Mouse (Mus musculus) macrophage (primary cell): ENCODE data around the gene Arid3b. TPM values are rescaled to one million over a fixed set of nuclear protein-coding genes. Genes with fewer than 3 reads are reported as not detected.
"Not testable (repeated sequence)": the region's sequence is repeated elsewhere in the genome, so short reads cannot be mapped to it uniquely, and the experiment has no call there.

Source experiments
- H3K27ac ChIP-seq: fragments of 350-480 bp; formaldehyde crosslinking; 2 replicates; pipeline ENCODE4 v1.9.0; 2021
- H3K36me3 ChIP-seq: fragments of 350-480 bp; formaldehyde crosslinking; 2 replicates; pipeline ENCODE4 v1.9.0; 2021; ENCODE audit errors: inconsistent target
- H3K4me3 ChIP-seq: fragments of 350-480 bp; formaldehyde crosslinking; 2 replicates; pipeline ENCODE4 v1.9.0; 2021; ENCODE audit errors: inconsistent target
- H3K79me2 ChIP-seq: fragments of 350-480 bp; formaldehyde crosslinking; 2 replicates; pipeline ENCODE4 v1.9.0; 2021; ENCODE audit errors: inconsistent target
- WGBS: methylation state at CpG from one replicate; pipeline ENCODE4 v1.1.7; 2026; ENCODE audit warnings: inconsistent platforms; ENCODE audit not compliant: missing documents; 5-methylcytosine and 5-hydroxymethylcytosine counted together
- polyA plus RNA-seq: library from polyadenylated mRNA; stranded (reverse); fragments of 250-400 nt; gene quantifications from 3 replicates; pipeline ENCODE4 v1.2.4, GENCODE M21; 2018; ENCODE audit warnings: inconsistent platforms
- total RNA-seq, 78 experiments: library from RNA; depleted of rRNA; stranded (reverse); fragments of 250-400 nt; gene quantifications; 1 replicate in 9 of 78; 2 replicates in 24 of 78; 3 replicates in 43 of 78; 4 replicates in 2 of 78; pipeline ENCODE4 v1.2.4; 2018; ENCODE audit warnings: inconsistent platforms in 56 of 78

The Arid3b gene
- total RNA-seq (2018; cell fraction: chromatin; rRNA removed), result 100 to 1,000 TPM in 6 of 26 experiments, 10 to 100 TPM in 20; 24.9 to 136 (median 77.2) TPM
- 10 to 100 TPM in 16 of 26 experiments, 1 to 10 TPM in 10; 4.7 to 20.4 (median 11.7) TPM for total RNA-seq (2018; cell fraction: cytosol; rRNA removed)
- total RNA-seq (2018; cell fraction: nucleus; rRNA removed), result 10 to 100 TPM; 19.1 to 69.3 (median 46.8) TPM
- polyA plus RNA-seq, result 7.7 to 8.9 TPM (median 8.3 TPM) in 3 replicates

DNA sequence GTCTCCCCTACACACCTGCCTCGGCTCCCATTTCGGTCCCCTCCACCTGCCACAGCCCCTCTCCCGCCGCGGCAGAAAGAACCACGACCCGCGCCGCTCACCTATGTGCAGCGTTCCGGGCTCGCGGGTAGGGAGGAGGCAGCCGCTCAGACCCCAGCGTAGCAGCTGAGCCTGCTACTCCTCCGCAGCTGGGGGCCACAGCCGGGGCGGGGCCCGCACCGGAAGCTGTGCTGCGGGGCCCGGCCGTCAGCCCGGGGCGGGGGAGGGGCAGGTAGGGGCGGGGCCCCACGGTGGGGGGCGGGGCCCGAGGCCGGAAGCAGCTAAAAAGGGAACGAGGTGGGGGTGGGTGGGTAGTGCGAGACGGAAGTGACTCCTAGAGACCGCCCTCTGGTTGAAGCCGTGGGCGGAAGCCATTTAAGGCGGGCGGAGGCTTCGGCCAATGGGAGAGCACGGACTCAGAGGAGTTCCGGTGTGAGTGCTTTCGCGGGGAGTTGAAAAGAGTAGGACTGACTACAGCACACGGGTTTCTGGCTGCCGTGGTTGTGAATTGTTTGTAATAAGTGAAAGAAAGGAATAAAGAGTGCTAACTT lies at the start of gene Arid3b:
Arid3b (minus strand) TSS at position 213 of the 590 bp plus-strand sequence.
- Histone ChIP-seq H3K4me3 (peak within 1 kb of the TSS; percentile 90), H3K36me3 (peaks cover 8% of the 10 kb centered on the region; the same call in 1 of the 2 replicates), H3K27ac (peak within 1 kb of the TSS; percentile 62), H3K79me2 (peaks cover 31% of the 10 kb centered on the region; the same call in 1 of the 2 replicates)
- under 1% methylated on average over 36 of the region's 45 CpGs for WGBS

DNA sequence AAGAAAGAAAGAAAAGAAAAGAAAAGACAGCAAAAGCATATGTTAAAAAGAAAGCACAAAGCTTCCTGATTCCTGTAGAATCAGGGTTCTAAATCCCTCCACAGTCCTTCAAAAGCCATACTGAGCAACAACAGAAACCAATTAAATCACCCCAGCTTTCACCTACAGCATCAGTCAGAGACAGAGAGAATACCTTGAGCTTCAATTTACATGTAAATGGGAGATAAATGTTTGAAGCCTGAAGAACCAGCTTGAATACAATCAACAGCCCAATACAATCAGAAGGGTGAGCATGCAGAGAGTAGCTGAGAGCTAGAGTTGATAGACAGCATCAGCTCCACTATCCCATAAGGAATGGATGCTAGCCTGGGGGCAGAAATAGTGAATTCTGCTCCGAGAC lies 46.8 kb upstream of the Arid3b start:
- Histone ChIP-seq H3K36me3 (no peaks in the 10 kb centered on the region), H3K79me2 (no peaks in the 10 kb centered on the region), H3K27ac (no peak overlapping the region), H3K4me3 (no peak overlapping the region)
- 93% methylated on average over 1 of the region's 1 CpGs for WGBS

GRCm38 (mm10) chr9:57881781-57882180 lies 45.2 kb upstream of the Arid3b start:
- H3K27ac ChIP-seq, H3K79me2 ChIP-seq, H3K4me3 ChIP-seq, H3K36me3 ChIP-seq: not testable (repeated sequence)
- 95% methylated on average over 2 of the region's 2 CpGs for WGBS

DNA sequence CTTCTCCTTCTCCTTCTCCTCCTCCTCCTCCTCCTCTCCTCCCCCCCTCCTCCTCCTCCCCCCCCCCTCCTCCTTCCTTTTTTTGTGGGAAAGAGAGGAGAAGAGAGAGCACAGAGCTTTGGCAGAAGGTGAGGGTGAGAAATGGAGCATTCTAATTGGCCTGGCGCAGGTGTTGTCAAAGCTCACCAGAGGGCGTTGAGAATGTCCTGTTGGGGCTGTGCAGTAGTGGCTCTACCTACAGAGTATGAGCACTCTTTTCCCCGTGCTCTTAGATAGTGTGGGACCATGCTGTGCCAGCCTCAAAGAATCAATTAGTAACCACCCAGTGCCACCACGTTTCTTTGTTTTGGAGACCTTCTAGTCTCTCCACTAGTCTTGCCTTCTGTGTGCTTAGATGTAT lies 43.7 kb upstream of the Arid3b start:
- Histone ChIP-seq H3K36me3 (no peaks in the 10 kb centered on the region), H3K79me2 (no peaks in the 10 kb centered on the region), H3K4me3 (no peak overlapping the region), H3K27ac (no peak overlapping the region)
- WGBS, result 43% methylated on average over 4 of the region's 4 CpGs

DNA sequence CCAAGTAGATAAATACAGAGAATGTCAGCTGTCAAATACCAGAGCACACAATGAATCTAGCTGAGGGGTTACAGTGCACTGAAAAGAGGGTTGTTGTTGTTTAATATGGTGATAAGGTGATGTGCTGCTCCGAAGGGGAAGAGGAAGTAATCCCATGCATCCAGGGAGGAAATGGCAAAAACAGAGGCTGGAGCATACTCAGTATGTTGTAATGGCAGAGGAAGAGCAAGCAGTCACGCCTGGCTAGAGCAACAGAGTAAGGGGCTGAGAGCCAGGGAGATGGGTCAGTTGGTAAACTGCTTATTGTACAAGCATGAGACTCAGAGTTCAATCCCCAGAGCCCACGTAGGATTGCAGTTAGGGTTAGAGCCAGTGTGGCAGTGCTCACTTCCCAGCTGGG lies 42.6 kb upstream of the Arid3b start:
- Histone ChIP-seq H3K36me3 (no peaks in the 10 kb centered on the region), H3K27ac (no peak overlapping the region), H3K4me3 (no peak overlapping the region), H3K79me2 (no peaks in the 10 kb centered on the region)
- 33% methylated on average over 3 of the region's 3 CpGs for WGBS

- Histone ChIP-seq H3K4me3 (no peak overlapping the region), H3K79me2 (no peaks in the 10 kb centered on the region), H3K27ac (no peak overlapping the region), H3K36me3 (no peaks in the 10 kb centered on the region)
- WGBS, result 74% methylated on average over 3 of the region's 3 CpGs
These were observed 38.4 kb upstream of the Arid3b start for GRCm38 (mm10) chr9:57874994-57875393.

DNA sequence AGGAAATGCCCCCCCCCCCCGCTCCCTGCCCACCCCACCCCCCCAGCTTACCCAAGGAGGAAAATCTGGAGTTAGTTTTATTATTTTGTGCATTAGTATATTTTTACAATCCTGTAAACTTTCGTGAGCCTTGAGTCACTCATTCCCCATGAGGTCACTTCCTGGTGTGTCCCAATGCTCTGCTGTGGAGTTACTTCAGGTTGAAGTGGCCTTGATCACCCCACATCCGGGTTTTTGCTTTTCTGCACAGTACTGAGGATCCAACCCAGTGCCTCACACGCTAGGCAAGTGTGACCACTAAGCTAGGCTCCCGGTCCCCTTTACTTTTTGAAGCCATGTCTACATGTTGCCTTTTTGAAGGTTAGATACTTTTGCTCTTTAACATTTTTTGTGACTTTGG lies 37.5 kb upstream of the Arid3b start:
- Histone ChIP-seq H3K79me2 (no peaks in the 10 kb centered on the region), H3K4me3 (no peak overlapping the region), H3K36me3 (no peaks in the 10 kb centered on the region), H3K27ac (peak overlapping the region; percentile 24; the same call in 1 of the 2 replicates)
- 46% methylated on average over 5 of the region's 5 CpGs for WGBS

GRCm38 (mm10) chr9:57870273-57870816 lies 33.8 kb upstream of the Arid3b start:
- H3K79me2 ChIP-seq, result no peaks in the 10 kb centered on the region
- 67% methylated on average over 2 of the region's 2 CpGs for whole genome bisulfite sequencing
- H3K36me3 ChIP-seq, result no peaks in the 10 kb centered on the region
- no peak overlapping the region for H3K4me3 ChIP-seq
- no peak overlapping the region for H3K27ac ChIP-seq

DNA sequence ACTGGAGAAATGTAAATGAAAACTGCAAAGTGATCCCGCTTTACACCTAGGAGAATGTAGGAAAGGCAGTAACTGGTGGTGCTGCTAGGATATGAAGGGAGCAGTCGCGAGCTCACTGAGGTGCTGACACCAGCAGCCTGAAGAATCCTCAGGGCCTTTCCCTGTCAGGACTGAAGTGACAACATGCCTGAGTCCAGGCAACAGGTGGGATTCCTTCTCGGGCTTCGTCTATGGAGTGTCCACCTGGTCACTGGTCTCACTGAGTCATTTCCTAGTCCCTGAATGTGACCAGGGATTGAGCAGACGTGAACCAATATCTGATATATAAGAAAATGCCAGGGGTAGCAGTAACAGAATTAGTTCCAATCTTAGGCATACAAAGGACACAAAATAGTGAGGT lies 32.2 kb upstream of the Arid3b start:
- H3K36me3 ChIP-seq, result no peaks in the 10 kb centered on the region
- no peak overlapping the region for H3K27ac ChIP-seq
- H3K79me2 ChIP-seq, result no peaks in the 10 kb centered on the region
- no peak overlapping the region for H3K4me3 ChIP-seq
- WGBS, result 97% methylated on average over 6 of the region's 6 CpGs

DNA sequence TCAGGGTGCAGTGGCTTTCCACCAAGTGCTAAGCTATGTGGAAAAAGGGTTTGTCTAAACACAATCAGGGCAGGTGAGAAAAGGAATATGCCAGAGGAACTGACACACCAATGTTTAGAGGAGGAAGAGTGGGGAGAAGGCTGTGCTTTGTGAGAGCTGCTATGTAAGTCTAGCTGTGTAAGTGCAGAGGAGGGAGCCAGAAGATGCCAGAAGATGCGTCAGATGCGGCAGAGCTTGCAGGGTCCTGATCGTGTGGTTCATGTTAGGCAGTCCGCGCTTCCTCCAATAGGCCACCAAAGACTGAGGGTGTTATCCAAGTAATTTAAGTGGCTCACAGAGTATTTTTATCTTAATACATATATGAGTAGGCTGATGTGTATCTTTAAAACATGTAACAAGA lies 31.3 kb upstream of the Arid3b start:
- no peaks in the 10 kb centered on the region for H3K79me2 ChIP-seq
- H3K27ac ChIP-seq, result no peak overlapping the region
- H3K4me3 ChIP-seq, result no peak overlapping the region
- H3K36me3 ChIP-seq, result no peaks in the 10 kb centered on the region
- WGBS, result 98% methylated on average over 5 of the region's 5 CpGs

DNA sequence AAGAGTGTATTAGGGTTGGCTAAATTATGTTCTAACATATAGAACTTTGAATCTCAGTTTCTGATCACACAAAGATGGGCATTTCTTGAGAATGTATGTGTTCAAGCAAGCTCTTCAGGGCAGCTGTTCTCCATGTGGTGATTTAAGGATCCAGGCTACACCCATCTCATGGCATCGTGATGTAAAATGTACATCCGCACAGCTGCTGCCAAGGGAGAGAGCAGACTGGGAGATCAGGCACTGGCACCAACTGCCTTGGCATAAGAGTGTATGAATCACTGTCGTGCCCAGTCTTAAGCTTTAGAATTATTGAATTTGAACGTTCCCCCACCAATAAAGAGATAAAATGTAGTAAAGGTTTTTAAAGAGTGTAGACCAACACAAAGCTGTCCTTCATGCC lies 30.6 kb upstream of the Arid3b start:
- Histone ChIP-seq H3K27ac (no peak overlapping the region), H3K4me3 (no peak overlapping the region)
- WGBS, result 93% methylated on average over 4 of the region's 4 CpGs

DNA sequence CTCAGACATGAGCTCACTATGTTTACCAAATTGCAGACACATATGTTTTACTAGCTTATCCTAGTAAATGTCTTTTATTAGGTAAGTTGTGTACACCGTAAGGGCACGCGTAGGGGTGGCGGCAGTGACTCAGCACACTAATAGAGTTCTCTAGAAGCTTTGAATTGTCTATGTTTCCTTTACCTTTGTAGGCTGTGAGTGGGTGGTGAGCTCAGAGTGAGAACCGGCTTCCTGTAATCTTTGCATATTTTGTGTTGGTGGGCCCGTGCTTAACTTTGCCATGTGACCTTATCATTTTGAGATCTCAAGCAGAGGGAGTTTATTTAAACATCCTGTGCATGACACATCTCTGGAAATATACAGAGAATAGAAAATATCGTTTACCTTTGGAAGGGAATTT lies 29.9 kb upstream of the Arid3b start:
- H3K27ac ChIP-seq, result no peak overlapping the region
- WGBS, result 74% methylated on average over 7 of the region's 7 CpGs
- H3K79me2 ChIP-seq, result no peaks in the 10 kb centered on the region
- no peak overlapping the region for H3K4me3 ChIP-seq
- H3K36me3 ChIP-seq, result no peaks in the 10 kb centered on the region

More for the DNA sequence above, 30.6 kb upstream of the Arid3b start:
- Histone ChIP-seq H3K79me2 (no peaks in the 10 kb centered on the region), H3K36me3 (no peaks in the 10 kb centered on the region)

GRCm38 (mm10) chr9:57864336-57864735 lies 27.7 kb upstream of the Arid3b start:
- Histone ChIP-seq H3K27ac (no peak overlapping the region), H3K79me2 (no peaks in the 10 kb centered on the region), H3K4me3 (no peak overlapping the region), H3K36me3 (no peaks in the 10 kb centered on the region)

- no peaks in the 10 kb centered on the region for H3K79me2 ChIP-seq
- no peaks in the 10 kb centered on the region for H3K36me3 ChIP-seq
- no peak overlapping the region for H3K4me3 ChIP-seq
- WGBS, result 42% methylated on average over 9 of the region's 9 CpGs
- H3K27ac ChIP-seq, result no peak overlapping the region
These were observed 25.4 kb upstream of the Arid3b start for GRCm38 (mm10) chr9:57861951-57862471.

- 92% methylated on average over 2 of the region's 2 CpGs for WGBS
- H3K79me2 ChIP-seq, result no peaks in the 10 kb centered on the region
- no peak overlapping the region for H3K27ac ChIP-seq
- no peaks in the 10 kb centered on the region for H3K36me3 ChIP-seq
- H3K4me3 ChIP-seq, result no peak overlapping the region
These were observed 19.9 kb upstream of the Arid3b start for GRCm38 (mm10) chr9:57856456-57856855.
